Mouse (Mus musculus): Measurements from ENCODE around the gene Paics. TPM values are rescaled to one million over a fixed set of nuclear protein-coding genes. Genes with fewer than 3 reads are reported as not detected.

The Paics gene
- polyA plus RNA-seq, 1 experiment, result 69.9 TPM

GRCm38 (mm10) chr5:76942505-76942904, 8.6 kb upstream of the Paics start:
- Histone ChIP-seq H3K36me3 (ENCODE audit: control insufficient read depth, insufficient read depth) (no peaks in the 10 kb centered on the region), H3K4me2 (ENCODE audit: low read depth) (no peak overlapping the region), H3K27me3 (ENCODE audit: control insufficient read depth, insufficient read depth, insufficient read length) (no peaks in the 10 kb centered on the region), H3ac (ENCODE audit: control insufficient read depth, insufficient read length) (no peak overlapping the region), H3K4me3 (no peak overlapping the region), H3K79me2 (ENCODE audit: control insufficient read depth, insufficient read depth) (peaks cover 61% of the 10 kb centered on the region)
- TF ChIP-seq SRF (IDR thresholded peaks at IDR 0.05; ENCODE audit: control insufficient read depth, insufficient read length, low read depth) (no peak), MYOD1 (IDR thresholded peaks at IDR 0.05; ENCODE audit: control insufficient read depth in 1 of 3, insufficient read length in 2 of 3, low read depth in 2 of 3) (no peak), MYOG (IDR thresholded peaks at IDR 0.05; ENCODE audit: control insufficient read depth in 1 of 3, insufficient read depth in 1 of 3, insufficient read length in 2 of 3, low read depth in 2 of 3) (no peak), REST (IDR thresholded peaks at IDR 0.05; ENCODE audit: insufficient read depth, insufficient read length) (no peak), USF1 (IDR thresholded peaks at IDR 0.05; ENCODE audit: low read depth) (no peak), TCF12 (IDR thresholded peaks at IDR 0.05; ENCODE audit: insufficient read depth, poor library complexity, severe bottlenecking) (no peak), TCF3 (IDR thresholded peaks at IDR 0.05; ENCODE audit: insufficient read length, low read depth) (no peak), POLR2A (IDR thresholded peaks at IDR 0.05; ENCODE audit: insufficient read length, low read depth) (no peak), MAX (IDR thresholded peaks at IDR 0.05; ENCODE audit: low read depth) (no peak), CEBPB (IDR thresholded peaks at IDR 0.05; ENCODE audit: insufficient read depth, poor library complexity, severe bottlenecking) (no peak), E2F4 (IDR thresholded peaks at IDR 0.05; ENCODE audit: insufficient read depth) (no peak), POLR2AphosphoS2 (IDR thresholded peaks at IDR 0.05; ENCODE audit: insufficient read length, low read depth) (no peak)

- Histone ChIP-seq H3K4me2 (ENCODE audit: low read depth) (no peak overlapping the region), H3ac (ENCODE audit: control insufficient read depth, insufficient read length) (no peak overlapping the region), H3K4me3 (no peak overlapping the region), H3K79me2 (ENCODE audit: control insufficient read depth, insufficient read depth) (peaks cover 83% of the 10 kb centered on the region), H3K36me3 (ENCODE audit: control insufficient read depth, insufficient read depth) (no peaks in the 10 kb centered on the region), H3K27me3 (ENCODE audit: control insufficient read depth, insufficient read depth, insufficient read length) (no peaks in the 10 kb centered on the region)
- TF ChIP-seq POLR2AphosphoS2 (IDR thresholded peaks at IDR 0.05; ENCODE audit: insufficient read length, low read depth), result no peak
- no peak for TF ChIP-seq REST (IDR thresholded peaks at IDR 0.05; ENCODE audit: insufficient read depth, insufficient read length)
- TF ChIP-seq TCF12 (IDR thresholded peaks at IDR 0.05; ENCODE audit: insufficient read depth, poor library complexity, severe bottlenecking), result no peak
- no peak for TF ChIP-seq TCF3 (IDR thresholded peaks at IDR 0.05; ENCODE audit: insufficient read length, low read depth)
- TF ChIP-seq MYOD1 (IDR thresholded peaks at IDR 0.05; ENCODE audit: control insufficient read depth in 1 of 3, insufficient read length in 2 of 3, low read depth in 2 of 3), result no peak
- no peak for TF ChIP-seq MYOG (IDR thresholded peaks at IDR 0.05; ENCODE audit: control insufficient read depth in 1 of 3, insufficient read depth in 1 of 3, insufficient read length in 2 of 3, low read depth in 2 of 3)
- TF ChIP-seq E2F4 (IDR thresholded peaks at IDR 0.05; ENCODE audit: insufficient read depth), result no peak
- TF ChIP-seq MAX (IDR thresholded peaks at IDR 0.05; ENCODE audit: low read depth), result no peak
- no peak for TF ChIP-seq USF1 (IDR thresholded peaks at IDR 0.05; ENCODE audit: low read depth)
- TF ChIP-seq SRF (IDR thresholded peaks at IDR 0.05; ENCODE audit: control insufficient read depth, insufficient read length, low read depth), result no peak
- no peak for TF ChIP-seq POLR2A (IDR thresholded peaks at IDR 0.05; ENCODE audit: insufficient read length, low read depth)
Observed at GRCm38 (mm10) chr5:76944965-76945677, 6.0 kb upstream of the Paics start.

- no peak overlapping the region for H3K4me3 ChIP-seq
- peaks cover 85% of the 10 kb centered on the region for H3K79me2 ChIP-seq (ENCODE audit: control insufficient read depth, insufficient read depth)
- no peaks in the 10 kb centered on the region for H3K27me3 ChIP-seq (ENCODE audit: control insufficient read depth, insufficient read depth, insufficient read length)
- H3ac ChIP-seq (ENCODE audit: control insufficient read depth, insufficient read length), result no peak overlapping the region
- no peak overlapping the region for H3K4me2 ChIP-seq (ENCODE audit: low read depth)
- TF ChIP-seq REST (IDR thresholded peaks at IDR 0.05; ENCODE audit: insufficient read depth, insufficient read length) (no peak), MYOG (IDR thresholded peaks at IDR 0.05; ENCODE audit: control insufficient read depth in 1 of 3, insufficient read depth in 1 of 3, insufficient read length in 2 of 3, low read depth in 2 of 3) (no peak), E2F4 (IDR thresholded peaks at IDR 0.05; ENCODE audit: insufficient read depth) (no peak), SRF (IDR thresholded peaks at IDR 0.05; ENCODE audit: control insufficient read depth, insufficient read length, low read depth) (no peak), POLR2AphosphoS2 (IDR thresholded peaks at IDR 0.05; ENCODE audit: insufficient read length, low read depth) (no peak), MAX (IDR thresholded peaks at IDR 0.05; ENCODE audit: low read depth) (no peak), TCF3 (IDR thresholded peaks at IDR 0.05; ENCODE audit: insufficient read length, low read depth) (no peak), USF1 (IDR thresholded peaks at IDR 0.05; ENCODE audit: low read depth) (no peak), MYOD1 (IDR thresholded peaks at IDR 0.05; ENCODE audit: control insufficient read depth in 1 of 3, insufficient read length in 2 of 3, low read depth in 2 of 3) (no peak), CEBPB (IDR thresholded peaks at IDR 0.05; ENCODE audit: insufficient read depth, poor library complexity, severe bottlenecking) (no peak), TCF12 (IDR thresholded peaks at IDR 0.05; ENCODE audit: insufficient read depth, poor library complexity, severe bottlenecking) (no peak), POLR2A (IDR thresholded peaks at IDR 0.05; ENCODE audit: insufficient read length, low read depth) (no peak)
- no peaks in the 10 kb centered on the region for H3K36me3 ChIP-seq (ENCODE audit: control insufficient read depth, insufficient read depth)
Observed at GRCm38 (mm10) chr5:76945678-76946033, 5.5 kb upstream of the Paics start.

- H3ac ChIP-seq (ENCODE audit: control insufficient read depth, insufficient read length), result no peak overlapping the region
- H3K4me2 ChIP-seq (ENCODE audit: low read depth), result no peak overlapping the region
- no peak overlapping the region for H3K4me3 ChIP-seq
- TF ChIP-seq USF1 (IDR thresholded peaks at IDR 0.05; ENCODE audit: low read depth) (no peak), E2F4 (IDR thresholded peaks at IDR 0.05; ENCODE audit: insufficient read depth) (no peak), CEBPB (IDR thresholded peaks at IDR 0.05; ENCODE audit: insufficient read depth, poor library complexity, severe bottlenecking) (no peak), TCF3 (IDR thresholded peaks at IDR 0.05; ENCODE audit: insufficient read length, low read depth) (no peak)
- peaks cover 81% of the 10 kb centered on the region for H3K79me2 ChIP-seq (ENCODE audit: control insufficient read depth, insufficient read depth)
- no peaks in the 10 kb centered on the region for H3K36me3 ChIP-seq (ENCODE audit: control insufficient read depth, insufficient read depth)
- no peaks in the 10 kb centered on the region for H3K27me3 ChIP-seq (ENCODE audit: control insufficient read depth, insufficient read depth, insufficient read length)
Observed at GRCm38 (mm10) chr5:76947142-76947541, 4.0 kb upstream of the Paics start.
